Mouse (Mus musculus) intestine, postnatal 0 days (tissue): ENCODE measurements around the gene Hmgcr. TPM values are rescaled to one million over a fixed set of nuclear protein-coding genes. Genes with fewer than 3 reads are reported as not detected.

Experiments
- ATAC-seq: fragments of 200-750 bp; cut with Nextera tagmentation; 2 replicates; pipeline ENCODE4 v1.8.0; 2017; ENCODE audit warnings: mild to moderate bottlenecking, moderate TSS enrichment, moderate library complexity
- H3K27ac ChIP-seq: fragments of 300-500 bp; sonication (generic); 2 replicates; pipeline ENCODE4 v1.5.1; 2014; ENCODE audit warnings: mild to moderate bottlenecking, low read depth, low read length, moderate library complexity
- H3K27me3 ChIP-seq: fragments of 300-500 bp; sonication (generic); replicated peaks from 2 replicates; pipeline ENCODE4 v1.6.1; 2014; ENCODE audit warnings: low read length, mixed read lengths; ENCODE audit not compliant: control insufficient read depth, insufficient read depth
- H3K36me3 ChIP-seq: fragments of 300-500 bp; sonication (generic); 2 replicates; pipeline ENCODE4 v1.6.1; 2014; ENCODE audit warnings: mild to moderate bottlenecking, moderate library complexity; ENCODE audit not compliant: control insufficient read depth, insufficient read depth
- H3K4me1 ChIP-seq: fragments of 300-500 bp; sonication (generic); replicated peaks from 2 replicates; pipeline ENCODE4 v1.6.1; 2014; ENCODE audit warnings: antibody characterized with exemption, low read length, mixed read lengths; ENCODE audit not compliant: control insufficient read depth, insufficient read depth
- H3K4me2 ChIP-seq: fragments of 300-500 bp; sonication (generic); replicated peaks from 2 replicates; pipeline ENCODE4 v1.6.1; 2014; ENCODE audit warnings: low read depth, mild to moderate bottlenecking, moderate library complexity
- H3K4me3 ChIP-seq: fragments of 300-500 bp; sonication (generic); 2 replicates; pipeline ENCODE4 v1.5.1; 2014; ENCODE audit warnings: low read depth, low read length
- H3K9ac ChIP-seq: fragments of 300-500 bp; sonication (generic); 2 replicates; pipeline ENCODE4 v1.6.1; 2014; ENCODE audit warnings: mild to moderate bottlenecking, low read depth, low read length
- H3K9me3 ChIP-seq: fragments of 300-500 bp; sonication (generic); 2 replicates; pipeline ENCODE4 v1.6.1; 2016; ENCODE audit warnings: mixed run types; ENCODE audit not compliant: control insufficient read depth
- CTCF ChIP-seq: sonication (generic); IDR thresholded peaks from 2 replicates; pipeline ENCODE4 v1.5.1; 2016; ENCODE audit warnings: low read depth, mild to moderate bottlenecking, control low read depth, antibody characterized with exemption, moderate library complexity
- WGBS: fragments of 180-500 bp; shearing (Covaris S2); extraction: QIAGEN DNeasy Blood & Tissue Kit; methylation state at CpG from one replicate; pipeline ENCODE4 v1.1.7; 2014; 5-methylcytosine and 5-hydroxymethylcytosine counted together
- polyA plus RNA-seq: library from polyadenylated mRNA; unstranded; fragments of >200 nt; fragmentation: Nextera tagmentation; extraction: Ambion mirVana; gene quantifications from 2 replicates; pipeline ENCODE4 v1.2.1, GENCODE M21; 2015

Gene Hmgcr
- polyA plus RNA-seq, 1 experiment from 2014 or later = 23.2 TPM

GRCm38 (mm10) chr13:96656673-96657072 is 14.1 kb downstream of the Hmgcr start:
- Histone ChIP-seq H3K9ac (no peak overlapping the region), H3K27me3 (no peaks in the 10 kb centered on the region), H3K4me2 (no peak overlapping the region), H3K27ac (no peak overlapping the region), H3K9me3 (no peaks in the 10 kb centered on the region), H3K4me1 (no peaks in the 10 kb centered on the region), H3K36me3 (peaks cover 90% of the 10 kb centered on the region), H3K4me3 (no peak overlapping the region)
- no peak for TF ChIP-seq CTCF
- ATAC-seq = 0 out of 2 replicates have a peak, but pooled peaks have one; percentile 58
- 68% methylated on average over 1 of the region's 1 CpGs for WGBS

GRCm38 (mm10) chr13:96653041-96653440 is 17.7 kb downstream of the Hmgcr start:
- Histone ChIP-seq H3K36me3 (peaks cover 89% of the 10 kb centered on the region), H3K27ac (no peak overlapping the region), H3K4me1 (no peaks in the 10 kb centered on the region), H3K27me3 (no peaks in the 10 kb centered on the region), H3K4me3 (no peak overlapping the region), H3K4me2 (no peak overlapping the region), H3K9me3 (no peaks in the 10 kb centered on the region), H3K9ac (no peak overlapping the region)
- WGBS = 81% methylated on average over 9 of the region's 9 CpGs
- no peak for TF ChIP-seq CTCF
- no peak for ATAC-seq

DNA sequence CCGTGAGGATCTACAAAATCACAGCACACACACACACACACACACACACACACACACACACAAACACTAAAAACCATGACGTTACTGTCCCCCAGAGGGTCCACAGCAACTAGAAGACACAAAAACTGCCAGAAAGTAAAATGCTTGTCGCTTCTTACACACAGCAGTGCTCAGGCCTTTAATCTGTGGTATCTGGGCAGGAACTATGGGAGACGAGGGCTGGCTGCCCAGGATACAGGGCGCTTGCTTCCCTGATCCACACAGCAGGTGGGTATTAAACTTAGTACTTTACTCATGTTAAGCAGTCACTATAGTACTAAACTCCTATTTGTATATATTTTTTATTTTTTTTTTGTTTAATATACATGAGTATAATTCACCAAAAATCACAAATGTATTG is 24.9 kb downstream of the Hmgcr start:
- H3K9me3 ChIP-seq = no peaks in the 10 kb centered on the region
- WGBS = 65% methylated on average over 5 of the region's 5 CpGs
- peaks cover 27% of the 10 kb centered on the region for H3K36me3 ChIP-seq
- H3K4me2 ChIP-seq = no peak overlapping the region
- no peaks in the 10 kb centered on the region for H3K4me1 ChIP-seq
- no peak for ATAC-seq
- H3K4me3 ChIP-seq = no peak overlapping the region
- no peak overlapping the region for H3K9ac ChIP-seq
- no peaks in the 10 kb centered on the region for H3K27me3 ChIP-seq
- TF ChIP-seq CTCF = no peak
- H3K27ac ChIP-seq = no peak overlapping the region

- Histone ChIP-seq H3K4me2 (no peak overlapping the region), H3K27ac (no peak overlapping the region), H3K4me1 (no peaks in the 10 kb centered on the region), H3K36me3 (peaks cover 21% of the 10 kb centered on the region; the same call in 1 of the 2 replicates), H3K9ac (no peak overlapping the region), H3K27me3 (no peaks in the 10 kb centered on the region), H3K4me3 (no peak overlapping the region), H3K9me3 (no peaks in the 10 kb centered on the region)
- TF ChIP-seq CTCF = no peak
- no peak for ATAC-seq
- 66% methylated on average over 2 of the region's 2 CpGs for WGBS
Observed at GRCm38 (mm10) chr13:96644168-96644567, 26.6 kb downstream of the Hmgcr start.

- ATAC-seq = no peak
- Histone ChIP-seq H3K9me3 (no peaks in the 10 kb centered on the region), H3K27me3 (no peaks in the 10 kb centered on the region), H3K4me3 (no peak overlapping the region), H3K4me2 (no peak overlapping the region), H3K4me1 (no peaks in the 10 kb centered on the region), H3K9ac (no peak overlapping the region), H3K36me3 (peaks cover 55% of the 10 kb centered on the region), H3K27ac (no peak overlapping the region)
- WGBS = 96% methylated on average over 4 of the region's 4 CpGs
- no peak for TF ChIP-seq CTCF
Observed at GRCm38 (mm10) chr13:96630396-96630795, 40.3 kb downstream of the Hmgcr start.

DNA sequence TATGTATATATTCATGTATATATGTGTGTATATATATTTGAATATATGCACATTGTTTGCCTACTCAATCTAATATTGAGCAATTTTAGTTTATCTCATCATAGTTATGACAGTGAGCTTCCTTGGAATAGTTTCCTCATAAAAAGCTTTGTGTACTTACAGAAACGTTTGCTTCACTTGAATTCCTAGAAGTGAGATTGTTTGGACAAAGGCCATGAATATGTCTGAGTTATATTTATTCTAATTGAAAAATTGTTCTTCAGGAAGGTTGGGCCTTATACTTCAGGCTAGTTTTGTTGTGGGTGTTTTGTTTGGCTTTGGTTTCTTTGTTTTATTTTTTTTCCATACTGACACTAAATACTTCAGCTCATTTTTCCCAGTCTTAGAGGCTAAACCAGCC is 49.8 kb downstream of the Hmgcr start:
- Histone ChIP-seq H3K4me1 (no peaks in the 10 kb centered on the region), H3K4me2 (no peak overlapping the region), H3K4me3 (no peak overlapping the region), H3K9me3 (no peaks in the 10 kb centered on the region), H3K27ac (no peak overlapping the region), H3K27me3 (no peaks in the 10 kb centered on the region), H3K9ac (no peak overlapping the region), H3K36me3 (peaks cover 11% of the 10 kb centered on the region; the same call in 1 of the 2 replicates)
- TF ChIP-seq CTCF = no peak
- no peak for ATAC-seq
- 4% methylated on average over 1 of the region's 1 CpGs for WGBS

DNA sequence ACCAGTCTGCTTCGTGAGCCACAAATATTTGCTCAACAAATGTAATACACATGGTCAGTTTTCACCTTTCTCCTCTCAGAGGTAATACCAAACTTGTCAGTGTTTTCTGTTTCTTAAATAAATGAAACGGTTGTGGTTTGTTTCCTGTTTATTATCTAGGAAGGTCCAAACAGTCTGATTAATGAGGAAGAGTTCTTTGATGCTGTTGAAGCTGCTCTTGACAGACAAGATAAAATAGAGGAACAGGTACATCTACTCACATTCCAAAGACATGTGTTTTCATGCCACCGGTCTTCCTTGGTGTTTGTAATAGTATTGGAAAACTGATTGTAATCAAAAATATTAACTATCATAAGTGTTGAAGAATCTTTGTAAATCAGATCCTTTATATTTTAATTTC is 56.1 kb downstream of the Hmgcr start:
- Histone ChIP-seq H3K27me3 (no peaks in the 10 kb centered on the region), H3K4me1 (no peaks in the 10 kb centered on the region), H3K9me3 (no peaks in the 10 kb centered on the region), H3K36me3 (peaks cover 28% of the 10 kb centered on the region), H3K27ac (no peak overlapping the region), H3K4me2 (no peak overlapping the region), H3K9ac (no peak overlapping the region), H3K4me3 (no peak overlapping the region)
- TF ChIP-seq CTCF = no peak
- WGBS = 86% methylated on average over 3 of the region's 3 CpGs
- ATAC-seq = no peak
